Mouse (Mus musculus) right cerebral cortex, postnatal 36 days (tissue): ENCODE results near the gene Tmcc3.
"Not testable (repeated sequence)": the region's sequence is repeated elsewhere in the genome, so short reads cannot be mapped to it uniquely, and the experiment has no call there.

Experiments used
- DNase-seq, 2 experiments: peaks; one replicate each; pipeline ENCODE4 v3.0.0; 2022; ENCODE audit warnings: low spot score in 2 of 2, mixed read lengths in 1 of 2

Tmcc3 gene

DNA sequence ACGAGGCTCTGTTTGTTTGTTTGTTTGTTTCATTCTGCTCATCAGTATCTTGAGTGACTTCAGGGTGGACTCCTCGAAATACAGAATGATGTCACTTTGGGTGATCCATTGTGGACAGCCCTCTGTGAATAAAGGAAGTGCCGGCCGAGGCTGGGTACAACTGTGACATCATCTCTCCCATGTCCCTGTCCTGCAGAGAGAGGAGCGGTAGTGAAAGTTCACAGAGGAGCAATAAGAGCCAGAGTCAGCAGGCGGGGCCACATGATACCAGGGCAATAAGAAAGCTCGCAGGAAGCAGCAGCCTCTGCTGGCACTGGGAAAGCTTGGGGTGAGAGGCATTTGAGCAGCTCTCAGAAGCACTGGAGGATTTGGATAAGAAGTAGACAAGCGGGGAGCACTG, 264.2 kb downstream of the Tmcc3 start:
- DNase-seq = no peak

GRCm38 (mm10) chr10:94578870-94579269, 267.1 kb downstream of the Tmcc3 start:
- no peak for DNase-seq

GRCm38 (mm10) chr10:94581384-94581783, 269.6 kb downstream of the Tmcc3 start:
- DNase-seq = no peak

DNA sequence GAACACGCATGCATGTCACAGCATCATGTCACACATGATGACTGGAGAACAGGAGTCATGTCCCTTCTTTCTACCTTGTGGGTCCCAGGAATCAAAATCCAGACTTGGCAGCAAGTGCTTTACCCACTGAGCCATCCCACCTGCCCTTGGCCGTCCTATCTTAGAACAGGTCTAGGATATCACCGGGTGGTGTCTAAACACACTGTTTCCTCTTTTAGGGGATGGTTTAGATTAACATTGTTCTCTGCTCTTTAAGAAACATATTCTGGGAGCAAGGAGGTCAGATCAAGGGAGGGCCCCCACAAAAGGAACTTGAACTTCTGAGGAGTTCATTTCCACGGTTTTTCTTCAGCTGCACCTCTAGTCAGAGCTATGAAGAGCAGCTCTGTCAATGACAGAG, 272.0 kb downstream of the Tmcc3 start:
- no peak for DNase-seq

- DNase-seq = peak in 1 of 2 experiments; percentile 16
These were observed 273.2 kb downstream of the Tmcc3 start for GRCm38 (mm10) chr10:94584851-94585359.

- DNase-seq = no peak
These were observed 274.1 kb downstream of the Tmcc3 start for GRCm38 (mm10) chr10:94585819-94586218.

DNA sequence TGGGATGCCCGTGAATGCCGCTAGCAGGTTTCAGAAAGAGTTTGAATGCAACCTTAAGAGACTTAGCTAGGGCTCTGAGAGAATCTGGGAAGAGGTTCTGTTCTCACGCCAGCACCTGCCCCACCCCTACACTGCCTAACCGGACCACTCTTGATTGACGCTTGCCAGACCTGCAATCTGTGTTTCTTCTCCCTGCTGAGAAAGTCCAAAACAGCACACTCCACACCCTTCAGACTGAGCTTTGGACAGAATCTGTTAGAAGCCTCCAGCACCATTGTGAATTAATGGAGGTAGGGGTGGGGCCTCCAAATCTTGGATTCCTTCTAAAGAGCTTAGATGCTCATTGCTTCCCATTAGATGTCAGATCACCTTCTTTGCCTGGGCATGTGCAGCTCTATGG, 277.2 kb downstream of the Tmcc3 start:
- no peak for DNase-seq

GRCm38 (mm10) chr10:94595705-94596104, 284.0 kb downstream of the Tmcc3 start:
- peak; percentile 66 to 70 for DNase-seq

- not testable (repeated sequence) for DNase-seq
These were observed 288.1 kb downstream of the Tmcc3 start for GRCm38 (mm10) chr10:94599846-94600245.

GRCm38 (mm10) chr10:94601034-94601433, 289.3 kb downstream of the Tmcc3 start:
- no peak for DNase-seq

GRCm38 (mm10) chr10:94605491-94605890, 293.7 kb downstream of the Tmcc3 start:
- DNase-seq = no peak

DNA sequence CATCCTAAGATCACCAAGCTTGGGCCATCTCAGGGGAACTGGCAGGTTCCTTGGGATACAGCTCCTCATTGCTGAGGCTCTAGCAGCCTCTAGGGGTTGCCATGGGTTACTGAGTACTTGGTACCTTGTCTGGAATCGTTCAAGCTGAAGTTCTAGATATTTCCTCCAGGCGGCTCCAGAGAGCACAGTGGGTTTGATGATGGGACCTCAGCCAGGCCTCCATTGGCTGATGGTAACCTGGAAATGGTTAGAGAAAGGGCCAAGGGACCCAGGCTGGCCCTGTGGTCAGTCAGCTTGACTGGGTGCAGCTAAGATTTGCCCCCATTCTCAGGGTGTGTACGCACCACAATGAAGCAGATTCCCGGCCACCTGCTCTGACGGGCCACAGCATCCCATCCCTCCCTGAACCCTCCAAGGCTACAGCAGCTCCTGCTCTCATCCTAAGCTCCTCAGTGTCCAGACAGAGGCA, 297.6 kb downstream of the Tmcc3 start:
- peak; percentile 53 to 67 for DNase-seq

DNA sequence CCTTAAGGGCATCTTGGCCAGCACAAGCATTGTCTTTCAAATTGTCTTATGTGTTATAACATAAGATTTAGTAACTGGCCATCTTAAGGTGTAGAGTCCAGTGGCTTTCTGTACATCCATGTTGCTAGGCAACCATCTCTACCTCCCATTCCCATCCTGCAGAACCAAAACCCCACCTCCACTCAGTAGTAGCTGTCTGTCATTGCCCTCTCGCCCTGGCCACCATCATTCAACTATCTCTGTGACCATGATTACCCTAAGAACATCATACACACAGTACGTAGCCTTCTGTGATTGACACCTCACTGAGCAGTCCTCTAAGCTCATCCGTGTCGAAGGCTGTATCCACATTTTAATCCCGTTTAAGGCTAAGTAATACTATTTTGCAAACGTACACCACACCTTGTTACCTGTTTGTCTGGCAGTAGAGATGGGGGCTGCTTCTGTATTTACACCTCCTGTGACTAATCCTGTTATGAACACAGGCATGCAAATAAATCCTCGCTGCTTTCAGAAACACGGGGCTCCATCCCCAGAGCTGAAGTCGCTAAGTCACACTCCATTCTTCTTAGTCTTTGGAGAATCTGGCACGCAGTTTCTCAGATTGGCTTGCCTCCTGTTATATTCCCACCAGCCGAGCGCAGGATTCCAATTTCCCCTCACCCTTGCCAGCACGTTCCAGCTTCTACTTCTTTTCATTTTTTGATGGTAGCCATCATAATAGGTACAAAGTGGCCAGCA, 299.6 kb downstream of the Tmcc3 start:
- DNase-seq = no peak

DNA sequence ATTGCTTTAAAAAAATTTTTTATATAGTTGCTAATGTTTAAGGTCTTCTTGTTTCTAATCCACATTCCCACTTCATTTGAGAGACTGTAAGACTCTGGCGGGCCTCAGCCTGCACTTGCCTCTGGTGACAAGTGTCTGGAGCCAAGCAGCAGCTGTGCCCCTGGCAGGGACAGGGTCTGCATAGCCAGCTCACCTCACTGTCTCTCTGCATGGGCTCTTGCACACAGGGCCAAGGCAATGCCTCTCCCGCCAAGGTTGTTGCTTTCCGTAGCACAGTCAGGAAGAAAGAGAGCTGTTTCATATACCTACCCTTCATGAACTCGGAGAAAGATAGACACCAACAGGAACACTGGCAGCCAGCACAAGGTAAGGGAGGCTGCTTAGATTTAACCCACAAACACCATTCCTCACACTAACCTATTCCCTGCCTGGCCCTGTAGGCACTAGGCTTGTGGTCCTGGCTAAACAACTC, 300.3 kb downstream of the Tmcc3 start:
- no peak for DNase-seq

- DNase-seq = no peak
These were observed 307.8 kb downstream of the Tmcc3 start for GRCm38 (mm10) chr10:94619586-94619985.

DNA sequence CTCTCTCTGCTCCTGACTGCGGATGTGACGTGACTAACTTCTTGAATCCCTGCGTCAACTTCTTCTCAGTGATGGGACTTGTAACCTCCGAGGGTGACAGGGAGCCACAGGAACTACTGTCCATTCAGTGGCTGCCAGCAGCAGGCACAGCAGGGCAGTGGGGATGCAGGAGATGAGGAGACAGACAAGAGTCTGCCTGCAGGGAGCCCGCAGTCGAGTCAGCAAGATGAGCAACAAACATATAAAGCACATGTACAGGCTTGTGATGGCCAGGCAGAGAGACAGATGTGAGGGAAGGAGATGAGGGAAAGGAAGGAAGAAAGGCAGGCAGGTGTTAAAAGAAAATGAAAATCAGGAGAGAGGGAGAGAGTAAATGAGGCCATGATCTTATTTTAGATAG, 308.8 kb downstream of the Tmcc3 start:
- DNase-seq = no peak

DNA sequence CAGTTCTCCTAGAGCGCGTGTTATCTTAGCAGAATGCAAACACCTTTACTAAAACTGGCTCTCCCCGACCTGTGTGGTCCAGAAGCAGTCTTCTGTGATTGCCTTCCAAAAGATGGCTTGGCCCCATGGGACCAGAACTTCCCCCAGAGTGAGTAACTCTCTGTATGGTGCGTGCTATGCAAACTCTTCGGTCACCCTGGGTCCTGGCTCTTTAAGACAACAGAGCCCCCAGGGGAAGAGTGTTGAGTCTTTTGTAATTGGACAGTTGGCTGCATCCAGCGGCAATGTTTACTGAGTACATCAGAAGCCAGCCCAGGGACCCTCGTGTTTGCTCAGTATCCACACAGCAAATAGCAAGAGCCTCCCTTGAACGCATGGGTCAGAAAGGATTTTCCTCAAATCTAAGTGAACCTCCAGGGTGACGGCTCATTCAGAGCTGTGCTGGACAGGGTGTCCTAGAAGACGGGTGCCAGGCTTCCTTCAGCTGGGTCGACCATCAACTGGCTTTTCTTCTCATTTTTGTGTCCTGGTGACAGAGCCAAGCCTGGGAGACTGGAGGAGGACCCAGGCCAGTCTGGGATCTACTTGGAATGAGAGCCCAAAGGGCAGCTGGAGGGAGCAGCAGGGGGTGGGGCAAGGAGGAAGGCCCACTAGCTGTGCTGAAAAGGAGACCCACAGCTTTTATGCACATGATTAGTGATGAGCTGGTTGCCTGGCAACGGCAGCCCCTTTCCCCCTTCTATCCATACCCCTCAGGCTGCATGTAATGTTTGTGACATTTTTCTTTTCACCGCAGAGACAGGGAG, 309.9 kb downstream of the Tmcc3 start:
- no peak for DNase-seq

GRCm38 (mm10) chr10:94622281-94622680, 310.5 kb downstream of the Tmcc3 start:
- DNase-seq = no peak

GRCm38 (mm10) chr10:94622828-94623227, 311.1 kb downstream of the Tmcc3 start:
- DNase-seq = no peak

- peak; percentile 43 to 56 for DNase-seq
These were observed 311.9 kb downstream of the Tmcc3 start for GRCm38 (mm10) chr10:94623617-94624016.

DNA sequence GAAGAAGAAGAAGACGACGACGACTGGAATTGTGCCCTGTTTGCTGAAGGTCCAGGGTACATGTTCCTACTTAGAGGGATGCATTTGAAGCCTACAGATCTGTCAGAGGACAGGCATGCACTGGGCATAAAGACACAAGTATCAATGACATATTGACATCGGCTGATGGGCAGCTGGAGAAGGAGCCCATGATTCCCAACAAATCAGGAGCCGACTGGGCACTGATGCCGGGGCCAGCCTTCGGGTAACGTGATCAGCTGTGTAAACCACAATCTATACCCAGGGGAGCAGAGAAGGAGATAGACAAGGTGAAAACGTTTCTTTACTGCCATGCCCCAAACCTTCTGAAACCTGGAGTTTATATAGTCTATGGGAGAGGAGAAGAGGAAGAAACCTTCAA, 313.3 kb downstream of the Tmcc3 start:
- no peak for DNase-seq

DNA sequence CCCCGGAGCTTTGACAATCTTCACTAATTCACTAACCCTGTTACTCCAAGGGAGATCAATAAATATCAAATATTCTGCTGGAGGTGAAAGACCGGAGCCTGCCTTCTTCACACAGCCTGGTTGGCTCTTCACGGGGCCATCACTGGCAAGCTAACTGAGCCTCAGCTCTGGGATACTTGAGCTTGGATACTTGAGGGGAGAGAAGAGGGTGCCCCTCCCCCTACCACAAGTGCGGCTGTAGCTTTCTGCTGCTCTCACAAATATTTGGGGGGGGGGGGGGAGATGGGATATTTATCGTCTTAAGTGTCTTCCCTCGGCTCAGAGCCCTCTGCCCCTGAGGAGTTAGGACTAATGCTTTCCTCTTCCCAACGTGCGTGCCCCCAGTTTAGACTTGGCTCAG, 313.9 kb downstream of the Tmcc3 start:
- no peak for DNase-seq
